Mouse (Mus musculus) heart, postnatal 14 days (tissue): Measurements from ENCODE around the gene Dnaic2. TPM values are rescaled to one million over a fixed set of nuclear protein-coding genes. Genes with fewer than 3 reads are reported as not detected.

Experiments used
- DNase-seq, 2 experiments: peaks; one replicate each; pipeline ENCODE4 v3.0.0; 2021 to 2022
- intact Hi-C: fragments of 180-260 bp; cut with DNase I; formaldehyde crosslinking; loops from one replicate; pipeline ENCODE4 v1.15.1; 2025
- total RNA-seq, 2 experiments: library from RNA; stranded (reverse); gene quantifications; 2 replicates each; pipeline ENCODE4 v1.2.3; 2021

Gene Dnaic2
- total RNA-seq, 2 experiments from 2014 or later, result 0.27 to 0.60 TPM

- DNase-seq, result peak; percentile 52 to 73
- intact Hi-C loops, result no loop called here
Measured at GRCm38 (mm10) chr11:114736913-114737624, 9.9 kb downstream of the Dnaic2 start.

- peak in 1 of 2 experiments; percentile 28 for DNase-seq
- intact Hi-C loops, result no loop called here
Measured at GRCm38 (mm10) chr11:114740598-114740997, 13.4 kb downstream of the Dnaic2 start.

GRCm38 (mm10) chr11:114741451-114741850 is 14.2 kb downstream of the Dnaic2 start:
- no peak for DNase-seq
- intact Hi-C loops, result no loop called here

DNA sequence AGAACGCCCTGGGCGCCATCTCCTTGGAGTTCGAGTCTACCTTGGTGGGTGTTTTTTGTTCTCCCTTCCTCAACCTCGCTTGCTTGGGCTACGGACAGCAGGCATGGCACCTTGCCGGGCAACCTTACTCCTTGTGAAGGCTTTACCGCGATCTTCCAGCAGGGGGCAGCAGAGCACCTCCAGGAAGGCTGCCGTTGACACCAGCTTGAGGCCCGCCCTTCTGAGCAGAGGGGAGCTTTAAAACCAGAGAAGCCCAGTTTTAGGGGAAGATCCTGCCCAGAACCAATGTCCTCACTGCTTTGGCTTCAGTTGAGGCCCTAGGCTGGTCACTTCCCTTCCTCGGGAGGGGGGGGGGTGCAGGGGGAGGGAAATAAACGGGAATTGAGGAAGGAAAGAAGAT is 17.9 kb downstream of the Dnaic2 start:
- intact Hi-C loops, result loop anchor here (1.0 to 2.0 kb wide), 2 partner anchors 44 to 168 kb away; no protein-coding TSS in a partner anchor
- peak; percentile 91 to 97 for DNase-seq

GRCm38 (mm10) chr11:114747564-114748138 is 20.4 kb downstream of the Dnaic2 start:
- no peak for DNase-seq
- intact Hi-C loops, result no loop called here

- DNase-seq, result peak; percentile 69 to 71
- intact Hi-C loops, result no loop called here
Measured at GRCm38 (mm10) chr11:114764820-114765818, 37.9 kb downstream of the Dnaic2 start, which contains the start of gene Kif19a. Gene Kif19a (plus strand): TSS chr11:114765388.

DNA sequence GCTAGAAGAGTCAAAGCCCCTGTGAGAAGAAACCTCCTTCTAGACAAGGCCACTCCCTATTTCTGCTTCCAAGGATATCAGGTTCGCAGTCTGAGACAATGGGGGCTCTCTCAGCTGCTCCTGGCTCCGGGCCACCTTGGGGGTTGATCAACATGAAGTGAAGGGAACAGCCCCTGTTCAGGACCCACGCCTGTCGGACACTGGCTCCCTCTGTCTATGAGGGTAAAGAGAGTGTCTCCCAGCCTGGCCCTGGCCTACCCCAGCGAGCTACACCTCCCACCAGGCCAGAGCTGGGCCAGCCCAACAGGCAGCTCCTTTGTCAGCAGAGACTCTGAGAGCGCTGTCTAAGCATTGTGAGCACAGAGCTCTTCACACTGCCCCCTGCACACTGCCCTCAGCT is 42.7 kb downstream of the Dnaic2 start:
- no peak for DNase-seq
- intact Hi-C loops, result no loop called here

DNA sequence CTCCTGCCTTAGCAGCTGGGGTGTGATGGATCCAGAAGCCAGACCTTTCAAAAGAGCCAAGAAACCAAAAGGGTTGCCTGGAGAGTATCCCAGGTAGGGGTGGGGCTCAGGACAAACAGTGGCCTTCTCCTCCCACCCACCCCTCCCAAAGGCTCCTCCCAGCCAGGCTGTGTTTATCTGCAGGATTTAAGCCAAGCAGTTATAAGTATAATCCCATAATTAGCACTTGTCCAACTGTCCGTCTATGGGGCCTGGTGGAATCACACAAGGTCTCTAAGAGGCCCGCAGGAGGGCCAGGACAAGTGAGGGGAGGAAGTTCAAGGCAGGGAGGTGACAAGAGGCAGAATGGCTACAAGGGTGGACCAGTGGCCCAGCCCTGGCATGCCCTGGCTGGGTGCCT is 44.7 kb downstream of the Dnaic2 start:
- intact Hi-C loops, result no loop called here
- DNase-seq, result no peak

DNA sequence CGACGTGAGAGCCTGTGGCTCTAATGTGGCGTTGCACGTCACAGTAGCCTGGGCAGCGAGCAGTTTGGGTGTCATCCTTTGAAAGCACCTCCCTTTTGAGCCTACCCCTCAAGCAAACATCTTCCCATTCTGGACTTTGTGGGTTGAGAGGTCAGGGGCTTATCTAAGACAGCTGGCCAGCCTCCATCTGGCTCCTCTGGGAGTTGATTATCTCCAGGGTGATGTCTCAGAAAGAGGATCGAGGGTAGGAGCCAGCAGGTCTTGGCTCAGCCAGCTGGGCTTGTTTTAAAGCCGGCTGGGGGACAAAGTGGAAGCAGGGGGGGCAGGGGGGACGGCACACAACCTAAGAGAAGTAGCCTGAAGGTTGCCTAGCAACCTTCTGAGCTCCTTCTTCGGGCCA is 52.9 kb downstream of the Dnaic2 start:
- peak; percentile 55 to 71 for DNase-seq
- intact Hi-C loops, result no loop called here

GRCm38 (mm10) chr11:114785892-114786291 is 58.7 kb downstream of the Dnaic2 start:
- DNase-seq, result no peak
- intact Hi-C loops, result loop anchor here (5.0 kb wide), 1 partner anchor 109 kb away; the partner anchor contains the start of gene Ttyh2

DNA sequence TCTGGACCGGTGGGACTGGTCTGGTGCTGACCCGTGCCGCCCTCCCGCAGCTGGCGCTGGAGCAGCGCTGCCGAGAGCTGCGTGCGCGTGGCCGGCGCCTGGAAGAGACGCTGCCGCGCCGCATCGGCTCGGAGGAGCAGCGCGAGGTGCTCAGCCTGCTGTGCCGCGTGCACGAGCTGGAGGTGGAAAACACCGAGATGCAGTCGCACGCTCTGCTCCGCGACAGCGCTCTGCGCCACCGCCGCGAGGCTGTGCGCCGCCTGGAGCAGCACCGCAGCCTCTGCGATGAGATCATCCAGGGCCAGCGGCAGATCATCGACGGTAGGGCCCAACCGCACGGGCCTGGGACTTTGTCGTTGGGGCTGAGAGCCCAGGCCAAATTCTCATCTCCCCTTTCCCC is 59.1 kb downstream of the Dnaic2 start:
- intact Hi-C loops, result loop anchor here (5.0 kb wide), 1 partner anchor 109 kb away; the partner anchor contains the start of gene Ttyh2
- DNase-seq, result no peak

DNA sequence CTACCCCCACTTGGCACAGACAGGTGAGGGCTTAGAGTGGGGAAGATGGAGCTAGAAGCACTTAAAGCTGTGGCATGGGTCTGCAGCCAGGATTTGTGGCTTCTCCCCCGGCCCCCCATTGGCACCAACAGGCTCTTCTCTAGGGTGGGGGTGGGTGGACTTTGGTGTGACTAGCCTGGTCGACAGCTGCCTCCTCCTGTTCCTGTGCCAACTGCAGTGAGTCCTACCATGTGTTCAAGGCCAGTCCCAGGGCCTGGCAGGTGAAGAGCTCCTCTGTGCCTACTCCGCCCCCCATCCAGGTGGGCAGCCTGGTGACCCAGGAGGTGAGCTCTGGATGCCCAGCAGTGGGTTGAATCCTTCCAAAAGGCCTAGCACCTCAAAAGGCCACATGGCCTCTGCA is 60.4 kb downstream of the Dnaic2 start:
- intact Hi-C loops, result loop anchor here (5.0 kb wide), 1 partner anchor 110 kb away; the partner anchor contains the start of gene Ttyh2
- DNase-seq, result no peak

- intact Hi-C loops, result loop anchor here (1.0 to 5.0 kb wide), 2 partner anchors 44 to 112 kb away; partner anchors contain the start of gene Ttyh2
- peak; percentile 89 to 93 for DNase-seq
Measured at GRCm38 (mm10) chr11:114789061-114789714, 62.0 kb downstream of the Dnaic2 start.

- intact Hi-C loops, result loop anchor here (1.0 to 5.0 kb wide), 2 partner anchors 44 to 112 kb away; partner anchors contain the start of gene Ttyh2
- DNase-seq, result peak in 1 of 2 experiments; percentile 16
Measured at GRCm38 (mm10) chr11:114789716-114790115, 62.5 kb downstream of the Dnaic2 start.

- no peak for DNase-seq
- intact Hi-C loops, result no loop called here
Measured at GRCm38 (mm10) chr11:114790171-114790570, 63.0 kb downstream of the Dnaic2 start.

DNA sequence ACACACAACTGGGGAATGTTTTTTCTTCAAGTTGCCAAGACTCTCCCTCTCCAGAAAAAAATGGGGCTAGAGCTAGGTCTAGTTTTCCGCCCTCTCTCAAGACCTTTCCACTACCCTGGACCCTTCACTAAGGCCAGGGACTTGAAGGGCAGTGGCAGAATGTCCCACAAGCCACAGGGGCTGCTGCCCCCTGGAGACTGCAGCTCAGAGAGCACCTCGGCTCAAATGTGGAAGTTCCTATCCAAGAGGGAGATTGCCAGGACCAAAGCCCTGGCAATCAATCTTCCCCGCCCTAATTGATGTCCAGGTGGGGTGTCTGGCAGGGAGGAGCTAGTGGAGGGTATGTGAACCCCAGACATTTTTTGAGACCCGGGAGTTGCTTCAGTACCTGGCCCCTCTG is 63.6 kb downstream of the Dnaic2 start:
- DNase-seq, result no peak
- intact Hi-C loops, result no loop called here

DNA sequence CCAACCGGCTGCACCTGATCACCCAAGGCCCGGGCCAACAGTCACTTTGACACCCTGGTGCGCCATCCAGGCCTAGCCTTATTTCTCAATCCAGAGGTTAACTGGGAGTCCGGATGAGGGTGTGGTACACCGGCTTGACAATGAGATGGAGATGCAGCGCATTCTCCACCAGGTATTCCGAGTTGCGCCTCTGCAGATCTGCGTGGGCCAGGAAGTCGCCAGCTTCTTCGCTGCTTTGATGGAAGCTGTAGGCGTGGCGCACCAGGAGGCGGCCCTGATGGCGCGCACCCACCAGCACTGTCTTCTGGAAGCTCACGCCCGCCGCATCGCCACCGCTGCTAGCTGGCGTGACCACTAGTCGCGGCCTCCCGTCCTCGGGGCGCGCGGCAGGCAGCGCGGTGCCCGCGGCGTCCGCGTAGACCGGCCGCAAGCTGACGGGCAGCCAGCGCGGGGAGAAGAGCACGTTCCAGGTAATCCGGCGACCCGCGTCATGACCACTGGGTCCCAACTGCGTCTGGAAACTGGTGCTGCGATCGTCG is 64.2 kb downstream of the Dnaic2 start:
- intact Hi-C loops, result no loop called here
- no peak for DNase-seq

GRCm38 (mm10) chr11:114791891-114792411 is 64.7 kb downstream of the Dnaic2 start:
- intact Hi-C loops, result no loop called here
- peak in 1 of 2 experiments; percentile 33 for DNase-seq

DNA sequence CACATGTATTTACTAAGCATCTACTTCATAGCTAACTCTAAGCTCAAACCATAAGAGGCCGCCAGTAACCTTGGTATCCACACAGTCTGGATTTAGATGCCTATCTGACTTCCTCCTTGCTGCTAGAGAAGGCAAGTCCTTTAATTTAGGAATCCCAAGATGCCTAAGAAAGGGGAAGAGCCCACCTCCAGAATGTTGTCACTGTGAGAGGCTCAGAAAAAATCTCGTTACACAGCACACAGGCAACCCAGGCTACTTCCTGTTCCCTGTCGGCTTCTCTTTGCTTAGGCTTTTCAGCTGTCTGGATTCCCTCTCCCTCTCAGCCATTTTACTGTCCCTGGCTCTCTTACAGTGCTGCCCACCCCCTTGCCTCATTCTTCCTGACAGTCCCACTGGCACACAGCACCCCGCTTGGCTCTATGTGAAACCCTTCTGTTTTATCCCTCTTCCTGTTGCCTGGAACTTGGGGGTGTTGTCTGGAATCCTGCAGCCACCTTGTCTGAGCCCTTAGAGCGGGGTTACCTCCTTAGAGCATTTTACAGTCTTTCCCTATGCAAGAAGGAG is 65.8 kb downstream of the Dnaic2 start:
- DNase-seq, result no peak
- intact Hi-C loops, result no loop called here
